Comparison of ENCODE assay signal across 9 mouse cellular contexts in the genomic region with DNA sequence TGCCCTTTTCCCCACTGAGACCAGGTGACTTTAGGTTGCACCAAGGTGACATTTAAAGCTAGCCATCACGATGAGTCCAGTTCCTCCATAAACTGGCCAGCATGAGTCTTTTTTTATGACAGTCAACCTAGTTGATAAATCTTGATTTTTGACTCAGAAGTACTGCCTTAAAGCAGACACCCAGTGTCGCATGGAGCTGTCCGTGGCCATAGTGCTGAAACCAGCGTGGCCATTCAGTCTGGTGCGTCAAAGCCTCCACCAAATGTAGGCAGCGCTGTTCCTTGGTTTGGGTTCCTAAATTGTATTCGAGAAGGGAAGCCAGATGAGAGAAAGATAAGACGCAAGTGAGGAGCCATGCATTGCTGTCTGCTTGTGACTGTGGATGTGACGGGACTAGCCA. TPM values are rescaled to one million over a fixed set of nuclear protein-coding genes. Genes with fewer than 3 reads are reported as not detected.
DNase-seq lines count a peak whose midpoint lies in the region; ATAC-seq and TF ChIP-seq lines count a peak whose summit lies in the region.
"Had no signal": no experiment of that assay in that cellular context is flagged by ENCODE, and none has a peak within 500 bp of the region (broad histone marks: within the 10 kb centered on the region; RNA-seq: fewer than 3 reads in every experiment).

No protein-coding gene starts in this region.

- H3K27ac ChIP-seq in kidney, embryonic 14.5 days (ENCODE audit: low read depth, low read length), result no peak overlapping the region
- no peak overlapping the region for H3K27ac ChIP-seq in embryonic facial prominence, embryonic 10.5 days (replicated peaks)
- no peak overlapping the region for H3K27ac ChIP-seq in liver, embryonic 14.5 days
- H3K27ac ChIP-seq: limb, embryonic 13.5 days had no signal

- ATAC-seq in kidney, embryonic 14.5 days (ENCODE audit: low FRiP score, low TSS enrichment), result no peak
- no peak for ATAC-seq in liver, embryonic 14.5 days (ENCODE audit: insufficient read depth)

- H3K4me2 ChIP-seq in kidney, embryonic 14.5 days (replicated peaks; ENCODE audit: low read depth, low read length), result no peak overlapping the region
- no peak overlapping the region for H3K4me2 ChIP-seq in liver, embryonic 14.5 days (ENCODE audit: low read depth)
- H3K4me2 ChIP-seq: limb, embryonic 13.5 days had no signal

- no peaks in the 10 kb centered on the region for H3K36me3 ChIP-seq in kidney, embryonic 14.5 days (ENCODE audit: control insufficient read depth, insufficient read depth, low read length)
- no peaks in the 10 kb centered on the region for H3K36me3 ChIP-seq in embryonic facial prominence, embryonic 10.5 days (replicated peaks)
- no peaks in the 10 kb centered on the region for H3K36me3 ChIP-seq in liver, embryonic 14.5 days (replicated peaks; ENCODE audit: control insufficient read depth, insufficient read depth, low read depth)
- H3K36me3 ChIP-seq: limb, embryonic 13.5 days had no signal

- no peak for TF ChIP-seq CTCF in liver, embryonic 14.5 days (IDR thresholded peaks at IDR 0.05; ENCODE audit: low read depth)

- H3K4me1 ChIP-seq in kidney, embryonic 14.5 days (ENCODE audit: control insufficient read depth, insufficient read depth, low read length), result no peaks in the 10 kb centered on the region
- no peaks in the 10 kb centered on the region for H3K4me1 ChIP-seq in embryonic facial prominence, embryonic 10.5 days
- H3K4me1 ChIP-seq in liver, embryonic 14.5 days (replicated peaks; ENCODE audit: control insufficient read depth in 2 of 2, insufficient read depth in 2 of 2, low read length in 1 of 2), result no peaks in the 10 kb centered on the region
- H3K4me1 ChIP-seq: limb, embryonic 13.5 days had no signal

- no peak overlapping the region for H3K9ac ChIP-seq in kidney, embryonic 14.5 days (ENCODE audit: low read depth, low read length)
- no peak overlapping the region for H3K9ac ChIP-seq in liver, embryonic 14.5 days (replicated peaks)
- H3K9ac ChIP-seq: limb, embryonic 13.5 days had no signal

- no peak for TF ChIP-seq EP300 in liver, embryonic 14.5 days (IDR thresholded peaks at IDR 0.05; ENCODE audit: low read depth)

- no peaks in the 10 kb centered on the region for H3K9me3 ChIP-seq in kidney, embryonic 14.5 days (ENCODE audit: control insufficient read depth, low read length)
- no peaks in the 10 kb centered on the region for H3K9me3 ChIP-seq in embryonic facial prominence, embryonic 10.5 days
- H3K9me3 ChIP-seq in liver, embryonic 14.5 days (ENCODE audit: control insufficient read depth, low read length), result no peaks in the 10 kb centered on the region
- H3K9me3 ChIP-seq: limb, embryonic 13.5 days had no signal

- DNase-seq in kidney, adult 9 months, result peak; percentile 34
- DNase-seq in adrenal gland, adult (ENCODE audit: inconsistent age in 2 of 2, low spot score in 1 of 2), result peak; percentile 73 to 91
- DNase-seq in embryonic facial prominence, embryonic 10.5 days (ENCODE audit: low spot score), result peak; percentile 87
- DNase-seq in liver, embryonic 14.5 days (ENCODE audit: low read depth in 3 of 3, low spot score in 3 of 3), result peak; percentile 31 to 36 (median 35)
- peak; percentile 85 for DNase-seq in testis, postnatal 10 days (ENCODE audit: low spot score)
- DNase-seq in layer of hippocampus, postnatal 14 days (ENCODE audit: low spot score in 2 of 2), result no peak
- DNase-seq in layer of hippocampus, adult 18-20 months (ENCODE audit: low spot score in 2 of 2), result no peak

- WGBS in kidney, embryonic 14.5 days, result 15% methylated on average over 9 of the region's 9 CpGs
- WGBS in embryonic facial prominence, embryonic 10.5 days, result 19% methylated on average over 9 of the region's 9 CpGs
- 19% methylated on average over 9 of the region's 9 CpGs for WGBS in liver, embryonic 14.5 days (ENCODE audit: insufficient replicate concordance)

- H3K27me3 ChIP-seq in kidney, embryonic 14.5 days (ENCODE audit: control insufficient read depth, insufficient read depth, low read length), result no peaks in the 10 kb centered on the region
- H3K27me3 ChIP-seq in embryonic facial prominence, embryonic 10.5 days (replicated peaks; ENCODE audit: low read depth, poor library complexity, severe bottlenecking), result no peaks in the 10 kb centered on the region
- H3K27me3 ChIP-seq in liver, embryonic 14.5 days (ENCODE audit: control insufficient read depth, insufficient read depth, low read length), result no peaks in the 10 kb centered on the region

- H3K4me3 ChIP-seq in kidney, embryonic 14.5 days (ENCODE audit: low read length), result no peak overlapping the region
- no peak overlapping the region for H3K4me3 ChIP-seq in embryonic facial prominence, embryonic 10.5 days
- no peak overlapping the region for H3K4me3 ChIP-seq in liver, embryonic 14.5 days (ENCODE audit: insufficient read depth in 1 of 2, low read depth in 2 of 2, low read length in 2 of 2)
- H3K4me3 ChIP-seq: limb, embryonic 13.5 days had no signal

RNA-seq across cellular contexts. Expression of gene Fam210b, which starts 24.5 kb away (rescaled TPM):
- polyA plus RNA-seq in kidney, embryonic 14.5 days (2014; fragmentation: Nextera tagmentation; extraction: Ambion mirVana), result 6.5 and 7.1 TPM in 2 replicates
- polyA plus RNA-seq in embryonic facial prominence, embryonic 10.5 days (2016; fragmentation: Nextera tagmentation; extraction: Ambion mirVana), result 25.8 and 27.8 TPM in 2 replicates
- 44.5 and 61.2 TPM in 2 replicates for polyA plus RNA-seq in liver, embryonic 14.5 days (2012; rRNA removed)
- polyA plus RNA-seq in liver, embryonic 14.5 days (2014; fragmentation: Nextera tagmentation; extraction: Ambion mirVana), result 107 and 109 TPM in 2 replicates
- total RNA-seq in layer of hippocampus, postnatal 14 days (2021), result 10 to 100 TPM; 24.9 TPM
- total RNA-seq in layer of hippocampus, adult 18-20 months (2021), result 10 to 100 TPM; 22.8 to 23.1 TPM

RNA-seq across cellular contexts. Expression of gene Aurka, which starts 49.5 kb away (rescaled TPM):
- polyA plus RNA-seq in kidney, embryonic 14.5 days (2014; fragmentation: Nextera tagmentation; extraction: Ambion mirVana), result 126 and 136 TPM in 2 replicates
- polyA plus RNA-seq in embryonic facial prominence, embryonic 10.5 days (2016; fragmentation: Nextera tagmentation; extraction: Ambion mirVana), result 220 and 229 TPM in 2 replicates
- polyA plus RNA-seq in liver, embryonic 14.5 days (2012; rRNA removed), result 60.1 and 64.4 TPM in 2 replicates
- polyA plus RNA-seq in liver, embryonic 14.5 days (2014; fragmentation: Nextera tagmentation; extraction: Ambion mirVana), result 131 and 142 TPM in 2 replicates
- 1 to 10 TPM; 2.6 to 2.9 TPM for total RNA-seq in layer of hippocampus, postnatal 14 days (2021)
- 1 to 10 TPM; 1.4 to 1.7 TPM for total RNA-seq in layer of hippocampus, adult 18-20 months (2021)

RNA-seq across cellular contexts. Expression of gene Cstf1, which starts 49.6 kb away (rescaled TPM):
- 35.1 and 49.5 TPM in 2 replicates for polyA plus RNA-seq in kidney, embryonic 14.5 days (2014; fragmentation: Nextera tagmentation; extraction: Ambion mirVana)
- polyA plus RNA-seq in embryonic facial prominence, embryonic 10.5 days (2016; fragmentation: Nextera tagmentation; extraction: Ambion mirVana), result 57.9 and 59.1 TPM in 2 replicates
- polyA plus RNA-seq in liver, embryonic 14.5 days (2012; rRNA removed), result 22.9 and 24.0 TPM in 2 replicates
- polyA plus RNA-seq in liver, embryonic 14.5 days (2014; fragmentation: Nextera tagmentation; extraction: Ambion mirVana), result 23.9 and 25.5 TPM in 2 replicates
- 10 to 100 TPM; 24.0 to 25.0 TPM for total RNA-seq in layer of hippocampus, postnatal 14 days (2021)
- 10 to 100 TPM; 25.5 to 26.9 TPM for total RNA-seq in layer of hippocampus, adult 18-20 months (2021)

Comparison
In these comparisons a context has a peak if more than half of its experiments do, and no peak if none do; other contexts are left out.
1. DNase-seq: peak in kidney, adult 9 months (single experiment), adrenal gland, adult (2 of 2), embryonic facial prominence, embryonic 10.5 days (single experiment), liver, embryonic 14.5 days (3 of 3) and testis, postnatal 10 days (single experiment); none in layer of hippocampus, postnatal 14 days (0 of 2) and layer of hippocampus, adult 18-20 months (0 of 2).